25 mouse cellular contexts compared by ENCODE assay signal in genomic region chr5:73758534-73758933, GRCm38 (mm10).
"Had no signal": no experiment of that assay in that cellular context is flagged by ENCODE, and none has a peak within 500 bp of the region (broad histone marks: within the 10 kb centered on the region; RNA-seq: fewer than 3 reads in every experiment).

No protein-coding gene starts in this region.

- H3K4me1 ChIP-seq: forebrain, embryonic 13.5 days; forebrain, embryonic 15.5 days had no signal

- H3K27me3 ChIP-seq: embryonic facial prominence, embryonic 12.5 days; embryonic facial prominence, embryonic 13.5 days; embryonic facial prominence, embryonic 15.5 days; forebrain, embryonic 12.5 days; forebrain, embryonic 13.5 days; forebrain, embryonic 15.5 days had no signal

- H3K36me3 ChIP-seq: embryonic facial prominence, embryonic 10.5 days; embryonic facial prominence, embryonic 12.5 days; embryonic facial prominence, embryonic 13.5 days; embryonic facial prominence, embryonic 15.5 days; forebrain, embryonic 10.5 days; forebrain, embryonic 12.5 days; forebrain, embryonic 15.5 days; heart, embryonic 10.5 days had no signal

- H3K9ac ChIP-seq: embryonic facial prominence, embryonic 12.5 days; embryonic facial prominence, embryonic 13.5 days; embryonic facial prominence, embryonic 15.5 days; forebrain, embryonic 12.5 days; forebrain, embryonic 13.5 days; forebrain, embryonic 15.5 days; forebrain, postnatal 0 days had no signal

- H3K27ac ChIP-seq: embryonic facial prominence, embryonic 10.5 days; embryonic facial prominence, embryonic 12.5 days; embryonic facial prominence, embryonic 13.5 days; embryonic facial prominence, embryonic 15.5 days; forebrain, embryonic 10.5 days; forebrain, embryonic 12.5 days; forebrain, embryonic 13.5 days; forebrain, embryonic 15.5 days; gastrocnemius, adult 2 months; heart, embryonic 10.5 days had no signal

- DNase-seq: cerebellum, adult 9-10 months; cerebellum, adult 9-11 months; cerebellum, postnatal 10 days; cerebellum, postnatal 14 days; cerebellum, postnatal 25 days; cerebellum, postnatal 36 days; embryo, embryonic 11 days; forebrain, postnatal 0 days; gastrocnemius, adult 2 months; gastrocnemius, postnatal 10 days; gastrocnemius, postnatal 14 days; gastrocnemius, postnatal 25 days; gastrocnemius, postnatal 36 days; heart, adult 18-20 months had no signal

- H3K4me3 ChIP-seq: embryonic facial prominence, embryonic 10.5 days; embryonic facial prominence, embryonic 12.5 days; embryonic facial prominence, embryonic 13.5 days; embryonic facial prominence, embryonic 15.5 days; erythroblast, embryonic 14.5 days; forebrain, embryonic 10.5 days; forebrain, embryonic 12.5 days; forebrain, embryonic 13.5 days; forebrain, embryonic 15.5 days; gastrocnemius, adult 2 months; heart, embryonic 10.5 days had no signal

- H3K9me3 ChIP-seq: embryonic facial prominence, embryonic 10.5 days; embryonic facial prominence, embryonic 12.5 days; embryonic facial prominence, embryonic 13.5 days; embryonic facial prominence, embryonic 15.5 days; forebrain, embryonic 10.5 days; forebrain, embryonic 12.5 days; forebrain, embryonic 13.5 days; forebrain, embryonic 15.5 days; heart, embryonic 10.5 days had no signal

- H3K4me2 ChIP-seq: embryonic facial prominence, embryonic 12.5 days; embryonic facial prominence, embryonic 13.5 days; embryonic facial prominence, embryonic 15.5 days; forebrain, embryonic 12.5 days; forebrain, embryonic 13.5 days; forebrain, embryonic 15.5 days; heart, embryonic 11.5 days had no signal
